Mouse (Mus musculus): Measurements from ENCODE around the gene Vmn1r127. TPM values are rescaled to one million over a fixed set of nuclear protein-coding genes. Genes with fewer than 3 reads are reported as not detected.
"Not testable (repeated sequence)": the region's sequence is repeated elsewhere in the genome, so short reads cannot be mapped to it uniquely, and the experiment has no call there.

The Vmn1r127 gene
- not detected in 2 replicates for total RNA-seq (2012; rRNA removed)

- H3K4me3 ChIP-seq (ENCODE audit: insufficient read depth in 1 of 2, low read depth in 1 of 2, low read length in 2 of 2, poor library complexity in 1 of 2, severe bottlenecking in 1 of 2); H3K27ac ChIP-seq (ENCODE audit: insufficient read depth, low read depth, low read length, poor library complexity, severe bottlenecking); H3K9me3 ChIP-seq (ENCODE audit: control insufficient read depth, insufficient read depth, low read depth, low read length); H3K36me3 ChIP-seq (ENCODE audit: control insufficient read depth, insufficient read depth, low read length, poor library complexity, severe bottlenecking); in situ Hi-C loops (cut with MboI; ENCODE audit: low sequenced_read_pairs in 2 of 2, unreplicated experiment in 2 of 2); H3K4me1 ChIP-seq (ENCODE audit: control insufficient read depth in 2 of 2, insufficient read depth in 2 of 2, low read length in 2 of 2, poor library complexity in 1 of 2); H3K9ac ChIP-seq (ENCODE audit: insufficient read depth, low read depth, low read length, poor library complexity, severe bottlenecking); DNase-seq (ENCODE audit: low read depth, low spot score): not testable (repeated sequence)
Measured at GRCm38 (mm10) chr7:21319761-21320160, at the start of gene Vmn1r127. Gene Vmn1r127, minus strand, starts transcription at chr7:21319861.

GRCm38 (mm10) chr7:21361191-21361590 lies 41.5 kb upstream of the Vmn1r127 start, which contains the start of gene Vmn1r129:
Gene Vmn1r129, minus strand, starts transcription at chr7:21361291.
- DNase-seq (ENCODE audit: low read depth, low spot score); H3K27ac ChIP-seq (ENCODE audit: insufficient read depth, low read depth, low read length, poor library complexity, severe bottlenecking); H3K9ac ChIP-seq (ENCODE audit: insufficient read depth, low read depth, low read length, poor library complexity, severe bottlenecking); H3K4me1 ChIP-seq (ENCODE audit: control insufficient read depth in 2 of 2, insufficient read depth in 2 of 2, low read length in 2 of 2, poor library complexity in 1 of 2); H3K36me3 ChIP-seq (ENCODE audit: control insufficient read depth, insufficient read depth, low read length, poor library complexity, severe bottlenecking); H3K9me3 ChIP-seq (ENCODE audit: control insufficient read depth, insufficient read depth, low read depth, low read length); H3K4me3 ChIP-seq (ENCODE audit: insufficient read depth in 1 of 2, low read depth in 1 of 2, low read length in 2 of 2, poor library complexity in 1 of 2, severe bottlenecking in 1 of 2); in situ Hi-C loops (cut with MboI; ENCODE audit: low sequenced_read_pairs in 2 of 2, unreplicated experiment in 2 of 2): not testable (repeated sequence)

GRCm38 (mm10) chr7:21349073-21349472 lies 29.4 kb upstream of the Vmn1r127 start, which contains the start of gene Vmn1r128:
Gene Vmn1r128, plus strand, starts transcription at chr7:21349373.
- in situ Hi-C loops (cut with MboI; ENCODE audit: low sequenced_read_pairs in 2 of 2, unreplicated experiment in 2 of 2); H3K9me3 ChIP-seq (ENCODE audit: control insufficient read depth, insufficient read depth, low read depth, low read length); H3K27ac ChIP-seq (ENCODE audit: insufficient read depth, low read depth, low read length, poor library complexity, severe bottlenecking); H3K36me3 ChIP-seq (ENCODE audit: control insufficient read depth, insufficient read depth, low read length, poor library complexity, severe bottlenecking); DNase-seq (ENCODE audit: low read depth, low spot score); H3K4me1 ChIP-seq (ENCODE audit: control insufficient read depth in 2 of 2, insufficient read depth in 2 of 2, low read length in 2 of 2, poor library complexity in 1 of 2); H3K9ac ChIP-seq (ENCODE audit: insufficient read depth, low read depth, low read length, poor library complexity, severe bottlenecking); H3K4me3 ChIP-seq (ENCODE audit: insufficient read depth in 1 of 2, low read depth in 1 of 2, low read length in 2 of 2, poor library complexity in 1 of 2, severe bottlenecking in 1 of 2): not testable (repeated sequence)

GRCm38 (mm10) chr7:21301367-21301766 lies 18.3 kb downstream of the Vmn1r127 start, which contains the start of gene Vmn1r126:
Gene Vmn1r126, minus strand, starts transcription at chr7:21301467.
- in situ Hi-C loops (cut with MboI; ENCODE audit: low sequenced_read_pairs in 2 of 2, unreplicated experiment in 2 of 2) = not testable (repeated sequence)

GRCm38 (mm10) chr7:21271879-21272278 lies 47.8 kb downstream of the Vmn1r127 start, which contains the start of gene Vmn1r125:
Gene Vmn1r125, plus strand, starts transcription at chr7:21272179.
- H3K9me3 ChIP-seq (ENCODE audit: control insufficient read depth, insufficient read depth, low read depth, low read length); H3K9ac ChIP-seq (ENCODE audit: insufficient read depth, low read depth, low read length, poor library complexity, severe bottlenecking); H3K4me3 ChIP-seq (ENCODE audit: insufficient read depth in 1 of 2, low read depth in 1 of 2, low read length in 2 of 2, poor library complexity in 1 of 2, severe bottlenecking in 1 of 2); DNase-seq (ENCODE audit: low read depth, low spot score); H3K27ac ChIP-seq (ENCODE audit: insufficient read depth, low read depth, low read length, poor library complexity, severe bottlenecking); in situ Hi-C loops (cut with MboI; ENCODE audit: low sequenced_read_pairs in 2 of 2, unreplicated experiment in 2 of 2); H3K36me3 ChIP-seq (ENCODE audit: control insufficient read depth, insufficient read depth, low read length, poor library complexity, severe bottlenecking); H3K4me1 ChIP-seq (ENCODE audit: control insufficient read depth in 2 of 2, insufficient read depth in 2 of 2, low read length in 2 of 2, poor library complexity in 1 of 2): not testable (repeated sequence)

More at GRCm38 (mm10) chr7:21301367-21301766, 18.3 kb downstream of the Vmn1r127 start, which contains the start of gene Vmn1r126:
- H3K4me1 ChIP-seq (ENCODE audit: control insufficient read depth in 2 of 2, insufficient read depth in 2 of 2, low read length in 2 of 2, poor library complexity in 1 of 2); H3K9ac ChIP-seq (ENCODE audit: insufficient read depth, low read depth, low read length, poor library complexity, severe bottlenecking); DNase-seq (ENCODE audit: low read depth, low spot score); H3K27ac ChIP-seq (ENCODE audit: insufficient read depth, low read depth, low read length, poor library complexity, severe bottlenecking); H3K4me3 ChIP-seq (ENCODE audit: insufficient read depth in 1 of 2, low read depth in 1 of 2, low read length in 2 of 2, poor library complexity in 1 of 2, severe bottlenecking in 1 of 2); H3K36me3 ChIP-seq (ENCODE audit: control insufficient read depth, insufficient read depth, low read length, poor library complexity, severe bottlenecking); H3K9me3 ChIP-seq (ENCODE audit: control insufficient read depth, insufficient read depth, low read depth, low read length): not testable (repeated sequence)

Other genes with a start within 250 kb of the Vmn1r127 start
- not detected in 2 replicates for gene Vmn1r121, start 221.3 kb downstream of the Vmn1r127 start, total RNA-seq (2012; rRNA removed)
- not detected in 2 replicates for gene Vmn1r122, start 185.7 kb downstream of the Vmn1r127 start, total RNA-seq (2012; rRNA removed)
- gene Vmn1r123, start 157.7 kb downstream of the Vmn1r127 start, total RNA-seq (2012; rRNA removed) = not detected in 2 replicates
- 0.18 TPM in 1 of 2 replicates, not detected in the other for gene Gm5157, start 129.4 kb downstream of the Vmn1r127 start, total RNA-seq (2012; rRNA removed)
- gene Vmn1r124, start 59.2 kb downstream of the Vmn1r127 start, total RNA-seq (2012; rRNA removed) = not detected in 2 replicates
- not detected in 2 replicates for gene Vmn1r125, start 47.7 kb downstream of the Vmn1r127 start, total RNA-seq (2012; rRNA removed)
- gene Vmn1r126, start 18.4 kb downstream of the Vmn1r127 start, total RNA-seq (2012; rRNA removed) = not detected in 2 replicates
- gene Vmn1r128, start 29.5 kb upstream of the Vmn1r127 start, total RNA-seq (2012; rRNA removed) = not detected in 2 replicates
- not detected in 2 replicates for gene Vmn1r129, start 41.4 kb upstream of the Vmn1r127 start, total RNA-seq (2012; rRNA removed)
- not detected in 2 replicates for gene Gm6882, start 112.9 kb upstream of the Vmn1r127 start, total RNA-seq (2012; rRNA removed)
- gene Vmn1r130, start 191.9 kb upstream of the Vmn1r127 start, total RNA-seq (2012; rRNA removed) = not detected in 2 replicates
- gene Vmn1r131, start 226.2 kb upstream of the Vmn1r127 start, total RNA-seq (2012; rRNA removed) = not detected in 2 replicates

Data from ES-E14 (cell line).